Comparison of ENCODE assay signal across 7 mouse cellular contexts in the genomic region with DNA sequence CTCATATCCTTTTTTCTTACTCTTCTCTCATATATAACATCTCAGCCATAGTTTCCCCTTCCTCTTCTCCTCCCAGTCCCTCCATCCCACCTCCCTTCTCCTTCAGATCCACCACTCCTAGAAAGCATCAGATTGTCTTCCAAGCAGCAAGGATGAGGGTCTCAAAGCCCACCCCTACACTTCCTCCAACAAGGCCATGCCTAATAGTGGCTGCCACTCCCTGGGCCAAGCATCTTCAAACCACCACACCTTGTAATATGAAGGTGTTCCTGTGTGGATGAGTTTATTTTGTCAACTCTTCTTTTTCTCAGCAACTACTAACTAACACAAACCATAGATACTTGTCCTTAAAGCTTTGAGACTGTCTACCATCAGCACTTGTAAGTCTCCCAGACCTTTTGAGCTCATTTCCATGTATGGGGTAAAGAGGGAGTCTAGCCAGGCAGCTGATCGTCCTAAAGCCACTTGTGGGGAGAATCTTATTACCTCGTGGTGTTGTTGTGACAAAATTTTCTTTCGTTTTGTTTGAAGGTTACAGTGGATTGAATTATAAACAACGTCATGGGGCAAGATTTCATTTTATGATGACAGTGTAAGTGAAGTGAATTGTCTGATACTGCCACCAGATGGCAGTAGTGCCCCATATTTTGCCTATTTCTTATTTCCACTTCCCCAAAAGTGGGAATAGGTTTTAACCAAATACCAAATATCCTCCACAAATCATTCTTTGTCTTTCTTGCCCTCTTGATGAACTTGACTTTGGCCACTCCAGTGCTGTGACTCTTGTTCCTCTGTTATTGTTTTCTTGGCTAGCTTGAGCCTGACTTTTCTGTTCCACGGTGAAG. TPM values are rescaled to one million over a fixed set of nuclear protein-coding genes. Genes with fewer than 3 reads are reported as not detected.
DNase-seq lines count a peak whose midpoint lies in the region; ATAC-seq and TF ChIP-seq lines count a peak whose summit lies in the region.

No protein-coding gene starts in this region.

- WGBS in cerebellum, adult 2 months = 17% methylated on average over 5 of the region's 5 CpGs
- WGBS in forebrain, postnatal 0 days = 17% methylated on average over 5 of the region's 5 CpGs
- 12% methylated on average over 5 of the region's 5 CpGs for WGBS in limb, embryonic 15.5 days
- 15% methylated on average over 5 of the region's 5 CpGs for WGBS in neural tube, embryonic 11.5 days

- no peak overlapping the region for H3K9ac ChIP-seq in ES-E14 (ENCODE audit: insufficient read depth, low read depth, low read length, poor library complexity, severe bottlenecking)
- no peak overlapping the region for H3K9ac ChIP-seq in forebrain, postnatal 0 days
- no peak overlapping the region for H3K9ac ChIP-seq in limb, embryonic 15.5 days
- no peak overlapping the region for H3K9ac ChIP-seq in neural tube, embryonic 11.5 days (ENCODE audit: low read length)

- peak; percentile 51; the same call in 1 of the 2 replicates for TF ChIP-seq CTCF in cerebellum, adult 2 months (IDR thresholded peaks at IDR 0.05; ENCODE audit: borderline replicate concordance, insufficient read depth, low read depth, low read length)
- TF ChIP-seq CTCF in forebrain, postnatal 0 days (IDR thresholded peaks at IDR 0.05; ENCODE audit: low read depth) = peak; percentile 91

- TF ChIP-seq POLR2A in cerebellum, adult 2 months (IDR thresholded peaks at IDR 0.05; ENCODE audit: borderline replicate concordance, insufficient read depth, low read length) = no peak

- no peak overlapping the region for H3K4me3 ChIP-seq in ES-E14 (ENCODE audit: insufficient read depth in 1 of 2, low read depth in 1 of 2, low read length in 2 of 2, poor library complexity in 1 of 2, severe bottlenecking in 1 of 2)
- no peak overlapping the region for H3K4me3 ChIP-seq in cerebellum, adult 2 months (replicated peaks; ENCODE audit: insufficient read depth, low read depth, low read length)
- no peak overlapping the region for H3K4me3 ChIP-seq in forebrain, postnatal 0 days (ENCODE audit: low read depth, low read length)
- H3K4me3 ChIP-seq in limb, embryonic 15.5 days = no peak overlapping the region
- no peak overlapping the region for H3K4me3 ChIP-seq in neural tube, embryonic 11.5 days (ENCODE audit: low read depth, low read length)

- no peaks in the 10 kb centered on the region for H3K9me3 ChIP-seq in ES-E14 (ENCODE audit: control insufficient read depth, insufficient read depth, low read depth, low read length)
- no peaks in the 10 kb centered on the region for H3K9me3 ChIP-seq in forebrain, postnatal 0 days (ENCODE audit: low read length)
- H3K9me3 ChIP-seq in limb, embryonic 15.5 days = no peaks in the 10 kb centered on the region
- H3K9me3 ChIP-seq in neural tube, embryonic 11.5 days (ENCODE audit: control insufficient read depth, low read length) = no peaks in the 10 kb centered on the region

- H3K36me3 ChIP-seq in ES-E14 (ENCODE audit: control insufficient read depth, insufficient read depth, low read length, poor library complexity, severe bottlenecking) = peaks cover 5% of the 10 kb centered on the region; the same call in 1 of the 2 replicates
- H3K36me3 ChIP-seq in forebrain, postnatal 0 days (ENCODE audit: insufficient read depth) = 0 out of 2 replicates have a peak, but pooled peaks cover 4% of the 10 kb centered on the region
- H3K36me3 ChIP-seq in limb, embryonic 15.5 days = peaks cover 12% of the 10 kb centered on the region
- peaks cover 2% of the 10 kb centered on the region for H3K36me3 ChIP-seq in neural tube, embryonic 11.5 days (ENCODE audit: control insufficient read depth, insufficient read depth, low read length)

- no peak overlapping the region for H3K4me2 ChIP-seq in forebrain, postnatal 0 days (ENCODE audit: low read depth)
- H3K4me2 ChIP-seq in limb, embryonic 15.5 days = no peak overlapping the region
- no peak overlapping the region for H3K4me2 ChIP-seq in neural tube, embryonic 11.5 days (ENCODE audit: low read depth)

- in situ Hi-C loops in ES-E14 (cut with MboI; ENCODE audit: low sequenced_read_pairs in 2 of 2, unreplicated experiment in 2 of 2) = loop anchor here (5.0 to 10.0 kb wide), 2 partner anchors 253 to 255 kb away; no protein-coding TSS in a partner anchor

- H3K4me1 ChIP-seq in ES-E14 (ENCODE audit: control insufficient read depth in 2 of 2, insufficient read depth in 2 of 2, low read length in 2 of 2, poor library complexity in 1 of 2) = no peaks in the 10 kb centered on the region
- no peaks in the 10 kb centered on the region for H3K4me1 ChIP-seq in cerebellum, adult 2 months (ENCODE audit: control insufficient read depth, insufficient read depth, low read length)
- no peaks in the 10 kb centered on the region for H3K4me1 ChIP-seq in forebrain, postnatal 0 days (ENCODE audit: insufficient read depth)
- H3K4me1 ChIP-seq in limb, embryonic 15.5 days = peaks cover 28% of the 10 kb centered on the region
- H3K4me1 ChIP-seq in neural tube, embryonic 11.5 days (ENCODE audit: control insufficient read depth, insufficient read depth, low read length) = 0 out of 2 replicates have a peak, but pooled peaks cover 8% of the 10 kb centered on the region

- no peaks in the 10 kb centered on the region for H3K27me3 ChIP-seq in cerebellum, adult 2 months (ENCODE audit: control insufficient read depth, insufficient read depth, low read length)
- H3K27me3 ChIP-seq in forebrain, postnatal 0 days (ENCODE audit: insufficient read depth, low read length) = no peaks in the 10 kb centered on the region
- no peaks in the 10 kb centered on the region for H3K27me3 ChIP-seq in limb, embryonic 15.5 days
- no peaks in the 10 kb centered on the region; the same call in 1 of the 2 replicates for H3K27me3 ChIP-seq in neural tube, embryonic 11.5 days (ENCODE audit: control insufficient read depth, insufficient read depth, low read length)

- DNase-seq in CD4-positive helper T cell, adult 2 months (ENCODE audit: low read depth, low spot score) = peak; percentile 72
- DNase-seq in ES-E14 (ENCODE audit: low read depth, low spot score) = peak; percentile 46
- peak; percentile 54 to 60 for DNase-seq in cerebellum, adult 2 months
- peak; percentile 88 for DNase-seq in forebrain, postnatal 0 days
- DNase-seq in neural tube, embryonic 11.5 days (ENCODE audit: low spot score) = peak; percentile 56

- H3K27ac ChIP-seq in ES-E14 (ENCODE audit: insufficient read depth, low read depth, low read length, poor library complexity, severe bottlenecking) = no peak overlapping the region
- H3K27ac ChIP-seq in cerebellum, adult 2 months (ENCODE audit: insufficient read depth, low read length) = no peak overlapping the region
- no peak overlapping the region for H3K27ac ChIP-seq in forebrain, postnatal 0 days (ENCODE audit: low read depth, low read length)
- peak overlapping the region; percentile 34; the same call in 1 of the 2 replicates for H3K27ac ChIP-seq in limb, embryonic 15.5 days
- H3K27ac ChIP-seq in neural tube, embryonic 11.5 days (ENCODE audit: low read depth, low read length) = no peak overlapping the region

- peak; percentile 69 for ATAC-seq in forebrain, postnatal 0 days
- peak; percentile 84 for ATAC-seq in inflammation-experienced regulatory T-cells, adult 6 months
- no peak; the same call in 1 of the 2 replicates for ATAC-seq in limb, embryonic 15.5 days (ENCODE audit: insufficient number of reproducible peaks, low FRiP score, low TSS enrichment, low read depth)
- ATAC-seq in neural tube, embryonic 11.5 days (ENCODE audit: insufficient read depth, low FRiP score, low TSS enrichment) = peak; percentile 61; the same call in 1 of the 2 replicates

TF ChIP-seq in ES-E14, 5 proteins besides CTCF, POLR2A, EP300 and RAD21:
- TF ChIP-seq ZNF384 (IDR thresholded peaks at IDR 0.05; ENCODE audit: low read depth, low read length) = no peak
- no peak for TF ChIP-seq CHD2 (IDR thresholded peaks at IDR 0.05; ENCODE audit: low read depth, low read length)
- peak; percentile 98 for TF ChIP-seq ZC3H11A (IDR thresholded peaks at IDR 0.05; ENCODE audit: borderline replicate concordance, low read depth, low read length)
- TF ChIP-seq MAFK (IDR thresholded peaks at IDR 0.05; ENCODE audit: insufficient read depth, low read depth, low read length) = peak; percentile 47; the same call in 1 of the 2 replicates
- TF ChIP-seq HCFC1 (IDR thresholded peaks at IDR 0.05; ENCODE audit: borderline replicate concordance, insufficient read depth, low read length) = no peak
TF ChIP-seq in ES-E14: peak in this region for 2.

RNA-seq across cellular contexts. Expression of a gene that starts 14.6 kb away (rescaled TPM):
- 28.8 and 32.0 TPM in 2 replicates for total RNA-seq in ES-E14 (2012; rRNA removed)
- 11.2 and 11.7 TPM in 2 replicates for polyA plus RNA-seq in cerebellum, adult 2 months (2012; rRNA removed)
- total RNA-seq in forebrain, postnatal 0 days (2014; rRNA removed) = 9.2 and 10.9 TPM in 2 replicates
- polyA plus RNA-seq in forebrain, postnatal 0 days (2015; fragmentation: Nextera tagmentation; extraction: Ambion mirVana) = 10.2 and 11.4 TPM in 2 replicates
- polyA plus RNA-seq in inflammation-experienced regulatory T-cells, adult 6 months (2017; shearing (Covaris generic)) = 10 to 100 TPM; 31.2 to 40.4 (median 39.0) TPM
- 24.1 and 26.0 TPM in 2 replicates for polyA plus RNA-seq in limb, embryonic 15.5 days (2015; fragmentation: Nextera tagmentation; extraction: Ambion mirVana)
- 29.4 and 32.4 TPM in 2 replicates for polyA plus RNA-seq in neural tube, embryonic 11.5 days (2014; fragmentation: Nextera tagmentation; extraction: Ambion mirVana)

RNA-seq across cellular contexts. Expression of a gene that starts 14.6 kb away (rescaled TPM):
- total RNA-seq in ES-E14 (2012; rRNA removed) = 19.3 and 26.9 TPM in 2 replicates
- 23.3 and 23.4 TPM in 2 replicates for polyA plus RNA-seq in cerebellum, adult 2 months (2012; rRNA removed)
- 34.6 and 41.5 TPM in 2 replicates for total RNA-seq in forebrain, postnatal 0 days (2014; rRNA removed)
- polyA plus RNA-seq in forebrain, postnatal 0 days (2015; fragmentation: Nextera tagmentation; extraction: Ambion mirVana) = 49.7 and 59.7 TPM in 2 replicates
- polyA plus RNA-seq in inflammation-experienced regulatory T-cells, adult 6 months (2017; shearing (Covaris generic)) = 10 to 100 TPM; 45.5 to 66.0 (median 60.7) TPM
- 38.5 and 38.9 TPM in 2 replicates for polyA plus RNA-seq in limb, embryonic 15.5 days (2015; fragmentation: Nextera tagmentation; extraction: Ambion mirVana)
- polyA plus RNA-seq in neural tube, embryonic 11.5 days (2014; fragmentation: Nextera tagmentation; extraction: Ambion mirVana) = 74.9 and 78.6 TPM in 2 replicates
